Mouse (Mus musculus): ENCODE data around the gene Zzef1. TPM values are rescaled to one million over a fixed set of nuclear protein-coding genes. Genes with fewer than 3 reads are reported as not detected.
A peak's percentile ranks its signal among the peaks of the same experiment; 100 is the strongest.

Gene Zzef1
- total RNA-seq, 2 experiments from 2014 or later, result 44.5 to 48.6 TPM

- DNase-seq (ENCODE audit: extremely low spot score in 1 of 2, low spot score in 2 of 2), result no peak
- no peak for TF ChIP-seq CTCF (IDR thresholded peaks at IDR 0.05)
Observed at GRCm38 (mm10) chr11:72807992-72808391, 12.0 kb downstream of the Zzef1 start.

GRCm38 (mm10) chr11:72813687-72814086 is 17.7 kb downstream of the Zzef1 start:
- intact Hi-C loops (cut with DNase I), result no loop called here
- no peak overlapping the region for H3K27ac ChIP-seq
- no peak for TF ChIP-seq CTCF (IDR thresholded peaks at IDR 0.05)
- DNase-seq (ENCODE audit: extremely low spot score in 1 of 2, low spot score in 2 of 2), result no peak
- no peak overlapping the region for H3K4me3 ChIP-seq

More at GRCm38 (mm10) chr11:72807992-72808391, 12.0 kb downstream of the Zzef1 start:
- intact Hi-C loops (cut with DNase I), result no loop called here
- Histone ChIP-seq H3K4me3 (no peak overlapping the region), H3K27ac (no peak overlapping the region)

- no peak for DNase-seq (ENCODE audit: extremely low spot score in 1 of 2, low spot score in 2 of 2)
Observed at GRCm38 (mm10) chr11:72814188-72814587, 18.2 kb downstream of the Zzef1 start.

GRCm38 (mm10) chr11:72816859-72817258 is 20.8 kb downstream of the Zzef1 start:
- no peak for TF ChIP-seq CTCF (IDR thresholded peaks at IDR 0.05)
- no peak overlapping the region for H3K4me3 ChIP-seq
- intact Hi-C loops (cut with DNase I), result no loop called here
- H3K27ac ChIP-seq, result no peak overlapping the region
- no peak for DNase-seq (ENCODE audit: extremely low spot score in 1 of 2, low spot score in 2 of 2)

More at GRCm38 (mm10) chr11:72814188-72814587, 18.2 kb downstream of the Zzef1 start:
- peak; percentile 24 for TF ChIP-seq CTCF (IDR thresholded peaks at IDR 0.05)
- Histone ChIP-seq H3K27ac (no peak overlapping the region), H3K4me3 (no peak overlapping the region)
- intact Hi-C loops (cut with DNase I), result no loop called here

- no peak for DNase-seq (ENCODE audit: extremely low spot score in 1 of 2, low spot score in 2 of 2)
- no peak for TF ChIP-seq CTCF (IDR thresholded peaks at IDR 0.05)
- no peak overlapping the region for H3K27ac ChIP-seq
- no peak overlapping the region for H3K4me3 ChIP-seq
- intact Hi-C loops (cut with DNase I), result no loop called here
Observed at GRCm38 (mm10) chr11:72818067-72818466, 22.0 kb downstream of the Zzef1 start.

GRCm38 (mm10) chr11:72821041-72821440 is 25.0 kb downstream of the Zzef1 start:
- intact Hi-C loops (cut with DNase I), result no loop called here
- DNase-seq (ENCODE audit: extremely low spot score in 1 of 2, low spot score in 2 of 2), result no peak
- TF ChIP-seq CTCF (IDR thresholded peaks at IDR 0.05), result no peak
- Histone ChIP-seq H3K4me3 (no peak overlapping the region), H3K27ac (no peak overlapping the region)

- no peak for TF ChIP-seq CTCF (IDR thresholded peaks at IDR 0.05)
- Histone ChIP-seq H3K4me3 (no peak overlapping the region), H3K27ac (no peak overlapping the region)
- intact Hi-C loops (cut with DNase I), result no loop called here
- no peak for DNase-seq (ENCODE audit: extremely low spot score in 1 of 2, low spot score in 2 of 2)
Observed at GRCm38 (mm10) chr11:72829869-72830268, 33.8 kb downstream of the Zzef1 start.

GRCm38 (mm10) chr11:72842731-72843130 is 46.7 kb downstream of the Zzef1 start:
- intact Hi-C loops (cut with DNase I), result no loop called here
- TF ChIP-seq CTCF (IDR thresholded peaks at IDR 0.05), result no peak
- Histone ChIP-seq H3K4me3 (no peak overlapping the region), H3K27ac (no peak overlapping the region)
- no peak for DNase-seq (ENCODE audit: extremely low spot score in 1 of 2, low spot score in 2 of 2)

GRCm38 (mm10) chr11:72843576-72843975 is 47.5 kb downstream of the Zzef1 start:
- no peak for DNase-seq (ENCODE audit: extremely low spot score in 1 of 2, low spot score in 2 of 2)
- intact Hi-C loops (cut with DNase I), result no loop called here
- TF ChIP-seq CTCF (IDR thresholded peaks at IDR 0.05), result no peak
- H3K27ac ChIP-seq, result no peak overlapping the region
- H3K4me3 ChIP-seq, result no peak overlapping the region

- H3K4me3 ChIP-seq, result no peak overlapping the region
- no peak for TF ChIP-seq CTCF (IDR thresholded peaks at IDR 0.05)
- intact Hi-C loops (cut with DNase I), result no loop called here
- DNase-seq (ENCODE audit: extremely low spot score in 1 of 2, low spot score in 2 of 2), result no peak
- H3K27ac ChIP-seq, result no peak overlapping the region
Observed at GRCm38 (mm10) chr11:72845526-72845925, 49.5 kb downstream of the Zzef1 start.

GRCm38 (mm10) chr11:72846685-72847084 is 50.7 kb downstream of the Zzef1 start:
- no peak for TF ChIP-seq CTCF (IDR thresholded peaks at IDR 0.05)
- intact Hi-C loops (cut with DNase I), result no loop called here
- Histone ChIP-seq H3K27ac (no peak overlapping the region), H3K4me3 (no peak overlapping the region)
- no peak for DNase-seq (ENCODE audit: extremely low spot score in 1 of 2, low spot score in 2 of 2)

GRCm38 (mm10) chr11:72847831-72848628 is 52.0 kb downstream of the Zzef1 start:
- Histone ChIP-seq H3K4me3 (no peak overlapping the region), H3K27ac (0 out of 2 replicates have a peak overlapping the region, but pooled peaks have one; percentile 24)
- TF ChIP-seq CTCF (IDR thresholded peaks at IDR 0.05), result no peak
- intact Hi-C loops (cut with DNase I), result no loop called here
- no peak for DNase-seq (ENCODE audit: extremely low spot score in 1 of 2, low spot score in 2 of 2)

Data from left cerebral cortex, adult 2 months (tissue).